Mouse (Mus musculus) ES-E14 (cell line): ENCODE measurements around the gene Olfr1098. TPM values are rescaled to one million over a fixed set of nuclear protein-coding genes. Genes with fewer than 3 reads are reported as not detected.

Experiments used
- DNase-seq: peaks from one replicate; pipeline ENCODE4 v3.0.0-alpha.2; 2013; ENCODE audit warnings: low read depth, low spot score
- H3K27ac ChIP-seq: 2 replicates; pipeline ENCODE4 v1.5.1; 2012; ENCODE audit warnings: low read depth, mild to moderate bottlenecking, low read length, moderate library complexity, mixed read lengths; ENCODE audit not compliant: poor library complexity, insufficient read depth, severe bottlenecking
- H3K36me3 ChIP-seq: 2 replicates; pipeline ENCODE4 v1.6.1; 2012; ENCODE audit warnings: mild to moderate bottlenecking, low read length, moderate library complexity, mixed read lengths; ENCODE audit not compliant: control insufficient read depth, poor library complexity, insufficient read depth, severe bottlenecking
- H3K4me1 ChIP-seq, 2 experiments: fragments of 150-350 bp in 1 of 2; sonication (generic) in 1 of 2; 2 replicates each; pipeline ENCODE4 v1.6.1; 2012; ENCODE audit warnings: low read length in 2 of 2, mild to moderate bottlenecking in 1 of 2, mixed read lengths in 1 of 2; ENCODE audit not compliant: control insufficient read depth in 2 of 2, insufficient read depth in 2 of 2, poor library complexity in 1 of 2
- H3K4me3 ChIP-seq, 2 experiments: fragments of 150-350 bp in 1 of 2; sonication (generic) in 1 of 2; 2 replicates each; pipeline ENCODE4 v1.5.1; 2012; ENCODE audit warnings: low read length in 2 of 2, low read depth in 1 of 2, mild to moderate bottlenecking in 1 of 2, mixed read lengths in 1 of 2; ENCODE audit not compliant: insufficient read depth in 1 of 2, poor library complexity in 1 of 2, severe bottlenecking in 1 of 2
- H3K9ac ChIP-seq: 2 replicates; pipeline ENCODE4 v1.6.1; 2012; ENCODE audit warnings: low read depth, mild to moderate bottlenecking, low read length, mixed read lengths; ENCODE audit not compliant: poor library complexity, insufficient read depth, severe bottlenecking
- H3K9me3 ChIP-seq: fragments of 150-350 bp; sonication (generic); 2 replicates; pipeline ENCODE4 v1.6.1; 2012; ENCODE audit warnings: low read depth, mild to moderate bottlenecking, low read length; ENCODE audit not compliant: control insufficient read depth, insufficient read depth
- CHD2 ChIP-seq: IDR thresholded peaks from 2 replicates; pipeline ENCODE4 v1.6.1; 2014; ENCODE audit warnings: mild to moderate bottlenecking, low read depth, low read length, inconsistent platforms
- HCFC1 ChIP-seq: IDR thresholded peaks from 2 replicates; pipeline ENCODE4 v1.6.1; 2012; ENCODE audit warnings: low read length, inconsistent platforms, borderline replicate concordance; ENCODE audit not compliant: insufficient read depth
- MAFK ChIP-seq: IDR thresholded peaks from 2 replicates; pipeline ENCODE4 v1.6.1; 2014; ENCODE audit warnings: mild to moderate bottlenecking, low read depth, low read length, inconsistent platforms; ENCODE audit not compliant: insufficient read depth
- ZC3H11A ChIP-seq: IDR thresholded peaks from 2 replicates; pipeline ENCODE4 v1.6.1; 2012; ENCODE audit warnings: low read depth, mild to moderate bottlenecking, inconsistent platforms, low read length, borderline replicate concordance
- ZNF384 ChIP-seq: IDR thresholded peaks from 2 replicates; pipeline ENCODE4 v1.6.1; 2012; ENCODE audit warnings: low read depth, low read length, inconsistent platforms
- in situ Hi-C, 2 experiments: fragments of 600-800 bp; cut with MboI; formaldehyde crosslinking; loops; one replicate each; pipeline ENCODE4 v1.15.1; 2025; ENCODE audit warnings: low sequenced_read_pairs in 2 of 2, inconsistent platforms in 1 of 2; ENCODE audit not compliant: unreplicated experiment in 2 of 2
- total RNA-seq: library from RNA; depleted of rRNA; stranded (reverse); fragments of 300-350 nt; gene quantifications from 2 replicates; pipeline ENCODE4 v1.2.3, GENCODE M21; 2012; rRNA removed

Gene Olfr1098
- total RNA-seq, result not detected in 2 replicates

GRCm38 (mm10) chr2:86924445-86924844 lies at the start of gene Olfr1098:
Gene Olfr1098, minus strand, starts transcription at chr2:86924545.
- Histone ChIP-seq H3K4me1 (no peaks in the 10 kb centered on the region), H3K9ac (no peak within 1 kb of the TSS), H3K4me3 (no peak within 1 kb of the TSS), H3K36me3 (no peaks in the 10 kb centered on the region), H3K27ac (no peak within 1 kb of the TSS), H3K9me3 (no peaks in the 10 kb centered on the region)
- DNase-seq, result no peak
- no peak for TF ChIP-seq ZNF384
- TF ChIP-seq ZC3H11A, result no peak
- TF ChIP-seq HCFC1, result no peak
- no peak for TF ChIP-seq MAFK
- TF ChIP-seq CHD2, result no peak
- in situ Hi-C loops, result no loop called here

GRCm38 (mm10) chr2:86960593-86960992 lies 36.2 kb upstream of the Olfr1098 start, which contains the start of gene Olfr1099:
Gene Olfr1099, minus strand, starts transcription at chr2:86960693.
- H3K9me3 ChIP-seq, result no peaks in the 10 kb centered on the region
- no peak within 1 kb of the TSS for H3K9ac ChIP-seq
- in situ Hi-C loops, result no loop called here
- no peaks in the 10 kb centered on the region for H3K36me3 ChIP-seq
- DNase-seq, result no peak
- H3K4me1 ChIP-seq, result no peaks in the 10 kb centered on the region
- no peak within 1 kb of the TSS for H3K27ac ChIP-seq
- H3K4me3 ChIP-seq, result no peak within 1 kb of the TSS
- TF ChIP-seq MAFK (no peak), HCFC1 (no peak), CHD2 (no peak), ZC3H11A (no peak), ZNF384 (no peak)

- Histone ChIP-seq H3K9ac (no peak overlapping the region), H3K36me3 (no peaks in the 10 kb centered on the region), H3K9me3 (no peaks in the 10 kb centered on the region), H3K4me3 (no peak overlapping the region), H3K27ac (no peak overlapping the region), H3K4me1 (no peaks in the 10 kb centered on the region)
- DNase-seq, result no peak
- in situ Hi-C loops, result no loop called here
- TF ChIP-seq MAFK, result no peak
- no peak for TF ChIP-seq ZC3H11A
- TF ChIP-seq ZNF384, result no peak
- no peak for TF ChIP-seq HCFC1
- no peak for TF ChIP-seq CHD2
These were observed 2.2 kb upstream of the Olfr1098 start for GRCm38 (mm10) chr2:86926557-86926956.

- Histone ChIP-seq H3K9me3 (no peaks in the 10 kb centered on the region), H3K36me3 (no peaks in the 10 kb centered on the region), H3K4me1 (no peaks in the 10 kb centered on the region), H3K27ac (no peak overlapping the region), H3K9ac (no peak overlapping the region), H3K4me3 (no peak overlapping the region)
- no peak for DNase-seq
- TF ChIP-seq ZC3H11A, result no peak
- TF ChIP-seq HCFC1, result no peak
- TF ChIP-seq ZNF384, result no peak
- TF ChIP-seq CHD2, result no peak
- in situ Hi-C loops, result no loop called here
These were observed 18.7 kb downstream of the Olfr1098 start for GRCm38 (mm10) chr2:86905647-86906046.

GRCm38 (mm10) chr2:86892116-86892515 lies 32.2 kb downstream of the Olfr1098 start, which contains the start of gene Olfr1097:
Gene Olfr1097, minus strand, starts transcription at chr2:86892216.
- H3K9me3 ChIP-seq, result no peaks in the 10 kb centered on the region
- no peak within 1 kb of the TSS for H3K4me3 ChIP-seq
- H3K4me1 ChIP-seq, result no peaks in the 10 kb centered on the region
- no peak within 1 kb of the TSS for H3K9ac ChIP-seq
- no peak within 1 kb of the TSS for H3K27ac ChIP-seq
- no peak for DNase-seq
- TF ChIP-seq CHD2, result no peak
- H3K36me3 ChIP-seq, result no peaks in the 10 kb centered on the region
- in situ Hi-C loops, result no loop called here
